Mouse (Mus musculus) lung, postnatal 0 days (tissue): ENCODE results near the gene Trim75.

Experiments used
- CTCF ChIP-seq: IDR thresholded peaks from 2 replicates; pipeline ENCODE4 v1.5.1; 2016; ENCODE audit warnings: antibody characterized with exemption, mild to moderate bottlenecking
- EP300 ChIP-seq: IDR thresholded peaks from 2 replicates; pipeline ENCODE4 v1.6.1; 2016; ENCODE audit warnings: antibody characterized with exemption, mild to moderate bottlenecking, control low read depth

DNA sequence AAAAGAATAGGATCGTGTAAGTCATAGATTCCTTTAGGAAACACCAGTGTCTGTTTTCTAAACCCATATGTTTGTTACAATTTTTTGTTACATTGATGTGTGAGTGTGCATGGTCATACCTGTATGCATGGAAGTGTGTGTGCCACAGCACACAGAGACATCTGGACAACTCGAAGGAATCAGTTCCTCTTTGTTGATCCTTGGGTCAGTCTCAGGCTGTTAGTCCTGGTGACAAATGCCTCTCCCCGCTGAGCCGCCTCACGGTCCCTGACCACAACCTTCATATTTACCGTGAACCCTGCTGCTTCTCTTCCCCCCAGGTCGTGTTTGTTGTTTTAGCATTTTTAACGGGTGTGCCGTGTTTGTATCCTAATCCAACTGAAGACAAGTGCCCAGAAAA is 28.6 kb downstream of the Trim75 start:
- no peak for TF ChIP-seq CTCF
- no peak for TF ChIP-seq EP300
